Mouse (Mus musculus) cerebellum, postnatal 4 days (tissue): ENCODE data around the gene Wfdc21.

ENCODE experiments used
- DNase-seq, 2 experiments: peaks; one replicate each; pipeline ENCODE4 v3.0.0; 2022; ENCODE audit warnings: low spot score in 2 of 2, mixed read lengths in 1 of 2

Gene Wfdc21

DNA sequence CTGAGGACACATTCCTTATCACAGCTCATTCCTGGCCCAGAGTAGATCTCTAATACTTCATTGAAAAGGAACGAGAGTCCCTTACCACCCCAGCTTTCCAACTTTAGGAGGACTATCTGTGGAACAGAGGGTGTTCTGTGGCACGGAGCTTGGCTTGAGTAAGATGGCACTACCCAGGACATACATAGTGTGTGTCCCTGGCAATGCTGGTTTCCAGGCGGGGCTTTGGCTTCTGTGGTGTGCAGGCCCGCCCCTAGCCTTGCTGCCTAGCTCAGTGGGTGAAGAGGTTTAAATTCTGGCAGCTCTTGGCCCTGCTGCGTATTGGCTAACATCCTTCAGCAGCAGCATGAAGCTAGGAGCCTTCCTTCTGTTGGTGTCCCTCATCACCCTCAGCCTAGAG lies at the start of gene Wfdc21:
TSS of gene Wfdc21 (plus strand) at position 260 of the 400 bp plus-strand sequence.
- DNase-seq: no peak

DNA sequence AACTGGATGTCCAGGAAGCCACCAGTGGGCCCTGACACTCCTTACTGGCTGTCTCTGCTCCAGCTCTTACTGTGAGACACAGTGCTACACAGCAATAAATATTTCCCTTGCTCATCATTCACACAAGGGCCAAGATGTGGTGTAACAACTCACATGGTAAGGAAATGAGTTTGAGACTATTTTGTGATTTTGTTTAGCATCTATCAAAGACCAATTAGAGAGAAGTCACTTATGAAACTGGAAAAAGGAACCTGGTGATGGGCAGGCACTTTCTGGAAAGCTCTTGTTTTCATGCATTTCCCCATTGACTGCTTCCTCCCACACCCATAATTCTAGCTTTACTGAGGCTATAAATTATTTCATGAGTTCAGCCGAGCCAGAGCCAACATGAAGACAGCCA lies 43.0 kb upstream of the Wfdc21 start, which contains the start of gene Wfdc17:
TSS of gene Wfdc17 (plus strand) at position 287 of the 400 bp plus-strand sequence.
- DNase-seq: no peak

DNA sequence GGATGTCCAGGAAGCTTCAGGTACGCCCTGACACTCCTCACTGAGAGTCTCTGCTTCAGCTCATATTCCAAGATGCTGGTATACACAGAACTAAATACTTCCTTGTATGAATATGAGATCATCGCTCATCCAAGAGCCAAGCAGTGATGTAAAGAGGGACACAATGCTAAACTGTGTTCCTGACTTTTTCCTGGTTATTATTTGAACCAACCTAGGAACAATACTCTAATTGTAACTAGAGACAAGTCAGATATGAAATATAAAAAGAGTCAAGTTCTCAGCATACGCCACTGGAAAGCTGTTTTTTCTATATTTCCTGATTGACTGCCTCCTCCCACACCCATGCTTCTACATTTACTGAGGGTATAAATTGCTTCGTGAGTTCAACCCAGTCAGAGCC lies 38.0 kb upstream of the Wfdc21 start, which contains the start of gene Wfdc18:
TSS of gene Wfdc18 (plus strand) at position 301 of the 400 bp plus-strand sequence.
- no peak for DNase-seq

DNA sequence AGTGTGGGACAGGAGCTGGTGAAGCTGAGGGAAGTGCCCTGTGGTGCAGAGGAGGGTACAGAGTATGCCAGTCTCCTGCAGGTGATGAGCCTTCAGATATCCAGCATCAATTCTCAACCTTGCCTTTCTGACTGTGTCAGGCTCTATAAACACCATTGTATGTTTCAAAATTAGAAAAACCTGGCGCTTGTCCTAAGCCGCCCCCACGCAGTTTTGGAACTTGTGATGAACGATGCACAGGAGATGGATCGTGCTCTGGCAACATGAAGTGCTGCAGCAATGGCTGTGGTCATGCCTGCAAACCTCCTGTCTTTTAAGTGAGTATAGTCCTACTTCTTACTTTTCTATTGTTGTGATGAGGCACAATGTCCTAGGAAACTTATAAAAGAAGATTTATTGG lies 37.1 kb upstream of the Wfdc21 start:
- DNase-seq: no peak

DNA sequence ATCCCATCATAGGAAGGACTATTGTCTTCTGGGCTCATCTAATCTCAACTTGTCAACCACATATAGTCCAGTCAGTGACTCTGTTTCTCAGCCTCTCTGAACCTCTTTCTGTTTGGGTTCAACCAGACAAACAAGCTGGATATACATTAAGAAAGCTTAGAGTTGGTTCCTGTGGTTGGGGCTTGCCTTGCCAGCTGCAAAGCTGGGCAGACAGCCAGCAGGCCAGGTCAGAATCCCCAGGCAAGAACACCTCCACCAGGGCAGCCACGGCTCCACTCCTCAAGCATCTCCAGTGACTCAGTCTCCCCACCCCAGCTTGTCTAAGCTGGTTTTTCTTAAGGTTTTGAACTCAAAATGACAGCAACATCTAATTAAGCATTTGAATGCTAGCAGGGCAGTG lies 34.1 kb upstream of the Wfdc21 start:
- no peak for DNase-seq

DNA sequence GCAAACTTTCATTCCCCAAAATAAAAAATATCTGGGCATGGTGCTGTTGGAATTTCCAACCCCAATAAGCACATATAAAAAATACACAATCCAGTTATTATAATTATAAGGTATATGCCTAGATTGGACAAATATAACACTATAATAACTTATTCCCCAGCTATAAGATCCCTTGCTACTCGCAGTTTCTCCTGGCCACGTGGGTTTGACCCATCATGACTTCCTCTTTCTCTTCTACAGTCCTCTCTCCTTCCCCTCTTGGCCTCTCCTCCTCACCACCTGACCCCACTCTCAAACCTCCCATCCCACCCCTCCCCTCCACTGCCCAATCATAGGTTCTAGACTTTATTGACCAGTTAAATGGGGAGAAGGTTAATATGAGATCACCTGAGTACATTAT lies 32.8 kb upstream of the Wfdc21 start:
- no peak for DNase-seq

DNA sequence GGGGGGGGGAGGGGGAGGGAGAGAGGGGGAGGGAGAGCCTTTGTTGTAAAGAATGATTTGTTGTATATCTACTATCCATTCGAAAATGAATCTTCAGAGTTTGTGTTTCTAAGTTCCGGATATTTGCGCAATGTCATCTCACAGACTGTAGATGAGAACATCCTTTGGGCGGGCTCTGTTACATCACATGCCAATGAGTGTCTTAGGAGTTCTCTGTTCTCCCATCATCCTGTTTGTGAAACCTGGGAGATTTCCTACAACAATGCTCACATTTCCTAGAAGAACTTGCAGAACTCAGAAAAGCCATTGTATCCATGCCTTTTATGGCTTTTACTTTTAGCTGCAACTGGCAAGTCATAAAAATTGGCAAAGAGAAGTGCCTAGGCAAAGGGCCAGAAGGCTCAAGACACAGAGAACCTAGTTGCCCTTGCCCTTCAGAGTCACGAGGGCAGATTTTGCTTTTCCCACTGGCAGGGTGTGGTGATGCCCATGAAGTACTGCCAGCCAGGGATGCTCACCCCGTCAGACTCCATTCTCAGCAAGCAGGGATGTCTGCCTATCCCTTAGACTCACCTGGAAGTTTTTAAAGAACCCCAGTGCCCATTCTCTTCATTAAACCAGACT lies 29.6 kb upstream of the Wfdc21 start:
- no peak for DNase-seq

DNA sequence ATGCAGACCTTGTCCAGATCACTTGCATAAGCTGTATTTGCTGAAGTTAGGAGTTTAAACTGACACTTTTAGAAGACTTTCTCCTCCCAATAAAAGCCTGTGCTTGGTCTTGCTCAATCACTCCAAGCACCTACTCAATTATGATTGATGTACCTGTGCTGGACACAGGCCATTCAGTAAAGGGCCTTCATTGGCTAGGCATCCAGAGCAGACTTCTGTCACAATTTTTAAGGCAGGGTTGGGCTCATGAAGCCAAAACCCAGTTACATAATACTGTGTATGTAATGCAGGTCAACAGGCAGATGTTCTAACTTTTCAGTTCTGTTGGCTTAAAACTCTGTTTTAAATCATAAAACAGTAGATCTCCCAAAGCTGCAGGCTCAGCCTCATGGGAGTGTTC lies 26.0 kb upstream of the Wfdc21 start:
- DNase-seq: no peak

DNA sequence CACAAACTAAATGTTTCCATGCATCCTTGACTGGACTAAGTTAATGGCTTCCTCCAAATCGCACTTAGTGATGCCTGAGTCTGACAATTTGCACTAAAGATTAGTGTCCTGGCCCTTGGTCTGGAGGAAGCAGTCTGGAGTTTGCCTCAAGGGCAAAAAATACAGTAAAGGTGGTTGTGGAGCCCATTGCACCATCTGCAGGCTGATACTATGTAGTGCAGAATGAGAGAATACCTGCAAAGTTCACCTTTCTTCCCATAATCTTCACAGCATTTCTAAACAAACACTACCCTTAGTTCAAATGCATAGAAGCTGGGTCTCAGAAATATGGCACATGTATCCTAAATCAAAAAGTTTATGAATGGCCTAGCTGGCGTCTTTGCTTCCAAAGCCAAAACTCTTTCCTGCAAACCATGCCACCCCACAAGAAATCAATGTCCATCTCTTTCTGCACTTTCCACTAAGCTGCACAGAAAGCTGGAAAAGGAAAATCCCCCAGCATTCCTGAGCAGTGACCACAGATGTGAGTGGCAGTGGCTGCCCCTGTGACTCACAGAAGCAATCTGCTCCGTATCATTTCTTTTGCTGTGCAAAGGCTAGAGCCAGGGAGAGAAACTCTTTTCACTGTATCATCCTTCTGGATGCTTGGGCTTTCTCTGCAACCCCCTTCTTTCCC lies 17.8 kb upstream of the Wfdc21 start:
- DNase-seq: no peak

DNA sequence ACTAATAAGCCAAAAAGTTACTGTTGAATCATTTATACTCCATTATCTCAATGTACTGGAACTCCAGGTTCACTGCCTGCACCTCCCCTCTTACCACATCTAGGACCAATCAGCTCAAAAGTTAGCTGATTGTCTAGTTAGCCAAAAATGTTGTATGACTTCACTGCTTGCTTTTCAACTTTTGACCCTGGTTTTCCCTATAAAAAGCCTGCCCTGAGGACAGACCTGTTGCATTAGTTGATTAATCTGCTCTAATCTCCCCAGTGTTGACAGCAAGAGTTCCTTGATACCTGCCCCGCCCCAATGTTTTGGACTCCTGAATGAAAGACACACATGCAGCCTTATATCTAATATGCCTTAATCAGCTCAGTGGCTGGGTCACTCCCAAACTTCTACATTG lies 15.6 kb upstream of the Wfdc21 start:
- no peak for DNase-seq

DNA sequence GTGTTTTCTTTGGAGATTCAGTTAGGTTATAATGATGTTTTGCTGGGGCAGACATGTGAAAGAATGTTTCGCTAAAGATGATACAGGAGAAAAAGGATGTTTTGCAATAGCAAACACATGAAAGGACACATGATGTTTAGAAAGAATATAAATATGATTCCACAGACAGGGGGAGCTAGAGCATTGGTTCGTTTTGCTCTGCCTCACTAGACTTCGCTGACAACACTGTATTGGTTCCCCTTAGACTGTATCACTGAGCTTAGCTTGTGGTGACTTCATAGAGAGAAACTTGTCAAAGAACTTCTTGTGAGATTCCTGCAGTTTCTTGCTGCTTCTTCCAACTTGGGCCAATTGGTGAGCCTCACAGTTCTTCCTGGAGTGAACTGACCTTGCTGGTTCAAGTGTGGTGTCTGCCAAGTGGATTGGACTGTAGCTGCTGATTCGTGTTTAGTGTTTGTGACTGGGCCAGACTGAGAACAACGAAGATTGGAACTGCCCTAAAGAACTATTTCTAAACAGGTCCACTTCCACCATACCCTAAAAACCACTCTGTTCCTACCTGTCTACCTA lies 13.6 kb upstream of the Wfdc21 start:
- no peak for DNase-seq

DNA sequence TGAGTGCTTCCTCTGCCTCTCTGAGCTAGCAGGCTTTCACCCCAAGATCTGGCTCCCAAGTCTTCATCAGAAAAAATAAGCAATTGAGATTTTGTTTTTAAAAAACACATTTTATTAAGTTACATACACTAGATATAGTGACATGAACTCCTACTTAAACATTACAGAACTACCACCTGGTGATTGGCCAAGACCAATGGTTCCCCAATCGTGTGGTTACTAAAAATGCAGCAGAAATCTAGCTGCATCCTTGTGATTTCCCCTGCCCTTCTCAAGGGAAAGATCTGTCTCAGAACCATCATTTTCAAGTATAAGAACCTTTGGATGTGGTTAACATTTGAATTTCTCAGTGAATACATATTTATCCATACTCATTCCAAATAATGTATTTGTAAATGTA lies 12.5 kb upstream of the Wfdc21 start:
- no peak for DNase-seq

DNA sequence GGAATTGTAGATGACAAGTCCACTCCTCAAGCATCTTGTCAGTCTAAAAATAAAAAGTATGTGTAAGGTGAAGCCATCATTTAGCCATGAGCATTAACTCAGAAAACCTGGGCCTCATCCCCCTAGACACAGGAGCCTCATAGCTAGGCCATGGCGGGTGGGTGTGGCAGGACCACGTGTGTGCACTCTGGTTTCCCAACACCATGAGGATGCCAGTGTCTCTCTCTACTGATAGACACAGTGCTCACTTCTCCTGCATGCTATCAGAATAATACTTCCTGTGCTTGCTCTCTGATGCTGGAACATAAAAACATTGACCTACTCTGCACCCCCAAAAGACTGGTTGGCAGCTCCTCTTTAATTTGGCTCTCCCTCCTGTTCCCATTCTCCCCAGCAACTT lies 10.9 kb upstream of the Wfdc21 start:
- no peak for DNase-seq

DNA sequence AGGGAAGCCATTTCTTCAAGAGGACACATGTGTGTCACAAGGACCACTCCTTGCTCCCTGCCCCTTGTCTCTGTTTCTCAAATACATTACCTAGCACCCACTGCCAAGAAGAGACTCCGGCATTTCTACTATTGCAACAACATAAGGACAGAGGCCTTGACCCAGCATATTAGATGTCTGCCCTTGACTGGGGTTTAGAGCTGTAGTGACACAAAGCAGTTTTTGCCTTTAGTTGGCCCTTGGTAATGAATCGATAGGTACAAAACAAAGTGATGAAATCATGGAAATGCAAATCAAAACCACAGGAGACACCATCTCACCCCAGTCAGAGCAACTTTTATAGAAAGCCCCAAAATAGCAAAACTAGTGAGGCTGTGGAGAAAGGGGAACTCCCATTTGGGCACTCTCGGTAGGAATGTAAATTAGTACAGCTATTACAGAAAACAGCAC lies 9.6 kb upstream of the Wfdc21 start:
- no peak for DNase-seq

DNA sequence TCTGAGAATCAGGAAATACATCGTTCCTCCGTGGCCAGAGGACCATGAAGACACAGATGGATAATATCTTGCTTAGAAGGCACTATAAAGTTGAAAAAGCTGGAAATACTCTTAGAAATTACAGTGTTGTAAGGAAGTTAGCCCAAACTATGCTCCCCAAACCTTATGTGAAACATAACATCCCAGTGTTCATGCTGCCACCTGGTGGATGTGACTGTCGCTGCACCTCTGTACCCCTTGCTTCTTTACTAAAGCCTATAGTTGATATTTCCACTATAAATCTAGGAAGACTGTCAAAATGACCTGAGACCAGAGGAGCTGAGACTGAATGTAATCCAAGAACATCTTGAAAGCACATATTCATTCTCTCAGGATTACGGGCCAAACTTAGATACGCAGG lies 7.5 kb upstream of the Wfdc21 start:
- DNase-seq: peak; percentile 71 to 80

DNA sequence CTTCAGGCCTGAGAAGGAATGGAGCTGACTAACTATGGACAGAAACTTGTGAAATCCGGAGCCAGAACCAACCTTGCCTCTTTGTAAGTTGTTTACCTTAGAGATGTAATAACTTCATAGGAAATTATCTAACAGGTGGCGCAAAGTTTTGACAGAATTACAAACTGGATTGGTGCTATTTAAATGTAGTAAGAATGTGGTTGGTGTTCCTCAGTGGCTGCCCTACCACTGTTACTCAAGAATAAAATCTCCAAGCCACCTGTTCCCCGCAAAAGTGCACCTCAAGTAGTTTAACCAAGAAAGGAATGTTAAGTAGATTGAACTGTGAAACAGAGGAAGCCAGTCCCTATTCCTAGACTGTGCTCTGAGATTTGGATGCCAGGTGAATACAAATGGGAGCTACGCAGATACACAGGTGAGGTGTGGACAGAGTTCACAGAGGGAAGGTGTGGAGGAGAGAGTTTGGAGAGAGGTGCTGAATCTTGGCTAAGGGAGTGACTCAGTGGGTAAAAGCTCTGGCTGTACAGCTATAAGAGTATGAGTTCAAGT lies 6.2 kb upstream of the Wfdc21 start:
- no peak for DNase-seq

DNA sequence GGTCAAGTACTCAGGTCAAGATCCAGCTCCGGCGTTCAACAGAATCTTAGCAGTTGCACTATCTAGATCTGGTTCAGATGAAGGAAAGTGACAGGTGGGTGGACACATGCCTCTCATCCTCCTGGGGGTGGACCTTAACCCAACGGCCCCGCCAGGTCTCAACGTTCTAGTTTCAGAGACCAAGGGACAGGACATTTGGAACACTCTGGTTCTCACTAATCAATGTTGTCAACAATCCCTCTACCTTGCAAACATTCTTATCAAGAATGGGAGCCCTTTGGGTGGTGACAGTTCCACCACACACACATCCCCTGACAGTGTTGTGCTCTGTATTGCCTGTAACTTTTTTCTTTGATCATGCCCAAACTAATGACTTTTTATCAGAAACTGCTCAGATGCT lies 4.9 kb upstream of the Wfdc21 start:
- no peak for DNase-seq

DNA sequence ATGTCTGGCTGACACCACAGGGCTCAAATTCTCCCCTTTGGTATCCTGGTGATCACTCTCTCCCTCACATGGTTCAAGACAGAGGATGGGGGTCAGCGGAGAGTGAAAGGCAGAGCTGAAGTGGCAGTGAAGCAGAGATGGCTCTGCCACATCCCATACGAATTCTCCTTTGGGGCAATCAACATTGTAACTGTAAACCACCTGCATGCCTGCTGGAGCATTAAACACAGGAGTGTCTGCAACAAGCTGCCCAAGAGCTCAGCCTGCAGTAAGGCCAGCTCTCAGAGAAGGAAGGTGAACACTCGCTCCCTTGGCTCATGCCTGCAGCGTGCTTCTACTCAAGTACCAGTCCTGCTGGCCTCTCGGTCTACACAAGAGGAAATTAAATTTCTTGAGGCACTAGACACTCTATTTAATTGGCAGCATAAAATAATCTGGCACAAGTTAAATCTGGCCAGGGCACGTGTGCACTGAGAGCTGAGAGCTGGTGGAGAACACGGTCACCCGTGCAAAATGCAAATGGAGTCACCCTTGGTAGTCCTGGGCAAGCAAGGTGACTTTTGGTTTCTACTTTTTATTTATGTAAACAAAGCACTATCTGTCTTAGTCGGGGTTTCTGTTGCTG lies 3.9 kb upstream of the Wfdc21 start:
- DNase-seq: no peak

DNA sequence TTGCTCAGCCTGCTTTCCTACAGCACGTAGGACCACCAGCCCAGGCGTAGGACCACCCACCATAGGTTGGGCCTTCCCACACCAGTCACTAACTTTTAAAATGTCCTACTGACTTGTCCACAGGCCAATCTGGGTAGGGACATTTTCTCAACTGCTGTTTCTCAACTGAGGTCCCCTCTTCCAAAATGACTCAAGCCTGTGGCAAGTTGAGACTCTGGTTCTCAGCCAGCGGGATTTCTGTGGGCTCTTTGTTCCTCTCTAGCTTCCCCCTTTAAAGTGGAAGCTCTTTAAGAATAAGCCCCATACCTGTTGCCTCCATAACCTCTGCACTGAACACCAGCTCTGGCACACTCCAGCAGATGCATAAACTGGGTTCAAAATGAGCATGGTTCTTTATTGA lies 3.2 kb upstream of the Wfdc21 start:
- no peak for DNase-seq

DNA sequence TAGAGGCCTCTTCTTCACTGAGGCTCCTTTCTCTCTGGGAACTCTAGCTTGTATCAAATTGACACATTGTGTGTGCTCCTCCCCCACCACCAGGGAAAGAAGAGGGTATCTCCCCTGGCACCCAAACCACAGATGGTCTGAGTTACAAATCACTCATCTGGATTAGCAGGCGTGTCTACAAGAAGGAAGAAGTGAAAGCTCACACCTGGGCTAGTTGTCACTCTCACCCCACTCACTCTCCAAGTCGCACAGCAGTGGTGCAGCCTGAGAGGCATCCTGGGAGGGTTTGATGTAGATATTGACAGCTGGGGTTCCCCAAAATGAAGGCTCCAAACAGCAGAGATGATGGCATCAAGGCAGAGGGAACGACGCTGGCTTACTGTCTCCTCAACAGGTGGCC lies 588 bp upstream of the Wfdc21 start:
- DNase-seq: no peak

DNA sequence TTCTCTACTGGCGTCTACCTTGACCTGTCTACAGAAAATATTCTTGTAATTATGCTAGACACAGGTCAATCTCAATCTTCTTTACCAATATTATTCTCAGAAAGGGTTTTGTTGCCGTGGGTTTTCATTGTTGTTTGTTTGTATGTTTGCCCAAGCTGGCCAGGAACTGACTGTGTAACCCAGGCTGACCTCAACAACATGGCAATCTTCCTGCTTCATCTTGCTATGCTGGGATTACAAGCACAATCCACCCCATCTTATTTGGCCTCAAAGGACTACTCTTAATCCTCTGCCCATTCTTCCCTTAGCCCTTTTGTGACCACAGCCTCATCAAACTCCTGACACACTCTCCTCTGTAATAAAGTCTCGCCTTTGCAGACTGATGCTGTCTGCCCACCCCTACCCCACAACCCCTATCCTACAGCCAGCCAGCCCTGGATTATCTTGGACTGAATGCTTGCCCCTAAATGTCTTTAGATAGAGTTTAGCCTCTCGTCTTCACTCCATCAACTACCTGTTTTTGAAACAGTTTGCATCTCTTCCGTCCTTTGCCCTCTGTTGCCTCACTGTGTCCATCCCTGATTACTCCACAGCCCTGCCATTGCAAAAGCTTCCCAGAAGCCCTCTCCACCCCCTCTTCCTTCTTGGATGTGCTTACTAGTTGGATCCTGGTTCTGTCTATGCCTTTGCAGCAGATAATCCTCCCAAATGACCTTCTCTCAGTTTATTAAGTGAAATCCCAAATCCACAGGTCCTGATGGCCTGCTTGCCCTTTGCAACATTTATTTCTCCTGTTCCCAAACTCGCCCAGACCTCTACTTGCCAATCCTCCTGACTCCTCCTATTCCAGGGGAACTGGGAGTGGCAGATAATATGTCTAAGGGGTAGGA lies 881 bp downstream of the Wfdc21 start:
- DNase-seq: no peak
